Mouse (Mus musculus) c-Kit-negative CD71-positive TER-119-positive erythroid progenitor cells, embryonic 14.5 days (primary cell): ENCODE measurements at regions not wholly inside any gene's neighbourhood (a gene's known extent, or its start where the extent isn't known, plus 50 kb on each side); places are given as distances from the start of the nearest gene placed in this dataset.

Experiments
- DNase-seq: peaks from one replicate; pipeline ENCODE4 v3.0.0-alpha.2; 2013; ENCODE audit warnings: low read depth, low spot score

- DNase-seq, result no peak
Measured at GRCm38 (mm10) chr17:88341599-88341998, 98.9 kb upstream of the Foxn2 start.

GRCm38 (mm10) chr17:88343091-88343783 is 97.3 kb upstream of the Foxn2 start:
- no peak for DNase-seq

GRCm38 (mm10) chr17:88345433-88345832 is 95.1 kb upstream of the Foxn2 start:
- DNase-seq, result no peak

GRCm38 (mm10) chr17:88346896-88347295 is 93.6 kb upstream of the Foxn2 start:
- no peak for DNase-seq

GRCm38 (mm10) chr17:88349825-88350460 is 90.6 kb upstream of the Foxn2 start:
- DNase-seq, result no peak

- no peak for DNase-seq
Measured at GRCm38 (mm10) chr17:88350986-88351385, 89.5 kb upstream of the Foxn2 start.

- DNase-seq, result no peak
Measured at GRCm38 (mm10) chr17:88352960-88353359, 87.6 kb upstream of the Foxn2 start.

- DNase-seq, result no peak
Measured at GRCm38 (mm10) chr17:88361161-88361560, 79.3 kb upstream of the Foxn2 start.

GRCm38 (mm10) chr17:88362404-88362803 is 78.1 kb upstream of the Foxn2 start:
- DNase-seq, result no peak

- no peak for DNase-seq
Measured at GRCm38 (mm10) chr17:88367876-88368275, 72.6 kb upstream of the Foxn2 start.

- DNase-seq, result no peak
Measured at GRCm38 (mm10) chr17:88369971-88370370, 70.5 kb upstream of the Foxn2 start.

- DNase-seq, result no peak
Measured at GRCm38 (mm10) chr17:88370676-88371075, 69.8 kb upstream of the Foxn2 start.

- DNase-seq, result peak; percentile 8
Measured at GRCm38 (mm10) chr17:88378505-88378904, 62.0 kb upstream of the Foxn2 start.

GRCm38 (mm10) chr17:88379389-88379788 is 61.1 kb upstream of the Foxn2 start:
- no peak for DNase-seq

- no peak for DNase-seq
Measured at GRCm38 (mm10) chr17:88381106-88381505, 59.4 kb upstream of the Foxn2 start.

- DNase-seq, result no peak
Measured at GRCm38 (mm10) chr17:88383447-88383846, 57.1 kb upstream of the Foxn2 start.

GRCm38 (mm10) chr17:88388441-88388951 is 52.0 kb upstream of the Foxn2 start:
- DNase-seq, result no peak

GRCm38 (mm10) chr17:88389668-88390461 is 50.6 kb upstream of the Foxn2 start:
- no peak for DNase-seq
